Mouse (Mus musculus): Measurements from ENCODE around the gene Ogdh. TPM values are rescaled to one million over a fixed set of nuclear protein-coding genes. Genes with fewer than 3 reads are reported as not detected.

Gene Ogdh
- polyA plus RNA-seq, 1 experiment from 2014 or later: 99.9 TPM

- Histone ChIP-seq H3K9ac (peak within 1 kb of the TSS; percentile 79), H3K4me1 (peaks cover 13% of the 10 kb centered on the region), H3K9me3 (no peaks in the 10 kb centered on the region), H3K4me3 (peak within 1 kb of the TSS; percentile 89), H3K4me2 (replicated peaks) (peak within 1 kb of the TSS; percentile 72), H3K27me3 (no peaks in the 10 kb centered on the region), H3K36me3 (peaks cover 18% of the 10 kb centered on the region), H3K27ac (peak within 1 kb of the TSS; percentile 47)
- WGBS: under 1% methylated on average over 39 of the region's 39 CpGs
- ATAC-seq (ENCODE audit: insufficient number of reproducible peaks, insufficient read depth, low FRiP score, low TSS enrichment): peak; percentile 97
These were observed 16.9 kb upstream of the Ogdh start, which contains the start of gene Tmed4 for GRCm38 (mm10) chr11:6274387-6275093. Tmed4 (minus strand) TSS chr11:6274870.

DNA sequence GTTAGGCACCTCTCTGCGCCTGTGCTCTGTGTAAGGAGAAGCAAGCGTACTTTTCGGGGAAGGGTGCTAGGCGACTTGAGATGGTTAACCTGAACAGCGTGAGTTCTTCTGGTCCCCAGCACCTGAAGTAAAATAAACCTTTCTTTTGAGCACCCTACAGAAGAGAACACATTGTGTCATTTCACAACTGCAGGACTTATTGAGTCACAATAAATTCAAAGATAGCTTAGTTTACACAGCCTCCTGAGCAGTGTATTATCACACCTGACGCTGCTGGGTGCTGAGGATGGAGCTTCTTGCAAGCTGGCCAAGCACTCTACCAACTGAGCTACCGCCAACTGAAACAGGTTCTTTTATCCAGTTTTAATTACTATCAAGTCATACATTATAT, 16.3 kb upstream of the Ogdh start:
- Histone ChIP-seq H3K36me3 (peaks cover 18% of the 10 kb centered on the region), H3K27me3 (no peaks in the 10 kb centered on the region), H3K4me2 (replicated peaks) (peak overlapping the region; percentile 72), H3K4me3 (peak overlapping the region; percentile 89), H3K27ac (peak overlapping the region; percentile 47), H3K9ac (peak overlapping the region; percentile 79; the same call in 1 of the 2 replicates), H3K9me3 (no peaks in the 10 kb centered on the region), H3K4me1 (peaks cover 13% of the 10 kb centered on the region)
- 26% methylated on average over 7 of the region's 7 CpGs for WGBS
- peak; percentile 22; the same call in 1 of the 2 replicates for ATAC-seq (ENCODE audit: insufficient number of reproducible peaks, insufficient read depth, low FRiP score, low TSS enrichment)

- Histone ChIP-seq H3K27ac (no peak overlapping the region), H3K4me1 (peaks cover 13% of the 10 kb centered on the region), H3K9ac (no peak overlapping the region), H3K4me2 (replicated peaks) (no peak overlapping the region), H3K4me3 (no peak overlapping the region), H3K36me3 (peaks cover 10% of the 10 kb centered on the region), H3K27me3 (no peaks in the 10 kb centered on the region), H3K9me3 (no peaks in the 10 kb centered on the region)
- WGBS: 82% methylated on average over 3 of the region's 3 CpGs
- ATAC-seq (ENCODE audit: insufficient number of reproducible peaks, insufficient read depth, low FRiP score, low TSS enrichment): no peak
These were observed 15.0 kb upstream of the Ogdh start for GRCm38 (mm10) chr11:6276466-6276865.

DNA sequence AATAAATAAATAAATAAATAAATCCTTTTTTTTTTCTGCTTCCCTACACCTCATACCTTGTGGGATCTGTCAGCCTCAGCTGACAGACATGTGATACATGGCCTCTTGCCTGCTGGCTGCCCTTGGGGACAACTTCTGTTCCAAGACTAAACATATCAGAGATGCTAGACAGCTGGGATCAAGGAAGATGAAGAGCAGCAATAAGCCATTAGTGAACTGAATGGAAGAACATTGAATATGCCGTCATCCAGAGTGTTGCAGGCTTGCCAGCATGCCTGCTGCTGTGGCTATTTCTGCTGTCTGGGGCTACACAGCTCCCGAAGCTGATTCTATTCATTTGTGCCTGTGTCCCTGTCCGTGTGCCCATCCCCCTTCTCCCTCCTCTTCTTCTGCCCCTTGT, 8.5 kb upstream of the Ogdh start:
- Histone ChIP-seq H3K27ac (no peak overlapping the region), H3K36me3 (no peaks in the 10 kb centered on the region), H3K4me2 (replicated peaks) (no peak overlapping the region), H3K9me3 (no peaks in the 10 kb centered on the region), H3K4me1 (no peaks in the 10 kb centered on the region), H3K27me3 (no peaks in the 10 kb centered on the region), H3K4me3 (no peak overlapping the region), H3K9ac (no peak overlapping the region)
- ATAC-seq (ENCODE audit: insufficient number of reproducible peaks, insufficient read depth, low FRiP score, low TSS enrichment): no peak
- WGBS: 75% methylated on average over 3 of the region's 3 CpGs

DNA sequence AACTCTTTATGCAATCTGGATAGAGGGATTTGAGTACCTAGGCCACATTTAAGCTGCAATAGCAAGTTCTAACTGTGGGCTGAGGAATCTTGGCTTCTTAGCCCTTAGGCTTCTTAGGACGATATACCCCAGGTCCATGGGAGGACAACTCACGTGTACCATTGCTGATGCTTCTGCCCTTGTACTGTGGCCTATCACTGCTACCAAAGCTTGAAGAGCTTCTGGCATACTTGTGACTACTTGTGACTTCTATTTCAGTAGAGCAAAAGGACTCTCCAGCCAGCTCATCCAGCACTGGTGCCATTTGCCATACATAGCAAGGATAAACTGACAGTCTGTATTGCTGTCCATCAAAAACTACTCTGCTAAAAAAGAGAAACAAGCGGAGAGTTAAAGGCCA, 1.3 kb upstream of the Ogdh start:
- Histone ChIP-seq H3K4me1 (peaks cover 8% of the 10 kb centered on the region), H3K27ac (no peak overlapping the region), H3K27me3 (no peaks in the 10 kb centered on the region), H3K36me3 (no peaks in the 10 kb centered on the region), H3K4me3 (no peak overlapping the region), H3K9ac (no peak overlapping the region), H3K4me2 (replicated peaks) (no peak overlapping the region), H3K9me3 (no peaks in the 10 kb centered on the region)
- ATAC-seq (ENCODE audit: insufficient number of reproducible peaks, insufficient read depth, low FRiP score, low TSS enrichment): no peak
- WGBS: 88% methylated on average over 3 of the region's 3 CpGs

GRCm38 (mm10) chr11:6290883-6291282, 550 bp upstream of the Ogdh start:
- 35% methylated on average over 3 of the region's 3 CpGs for WGBS
- H3K27ac ChIP-seq: peak overlapping the region; percentile 83; the same call in 1 of the 2 replicates

GRCm38 (mm10) chr11:6292116-6292987, 919 bp downstream of the Ogdh start:
- H3K4me3 ChIP-seq: peak overlapping the region; percentile 63
- peak overlapping the region; percentile 78 for H3K4me2 ChIP-seq (replicated peaks)
- 17% methylated on average over 33 of the region's 33 CpGs for WGBS
- H3K36me3 ChIP-seq: peaks cover 6% of the 10 kb centered on the region
- no peaks in the 10 kb centered on the region for H3K27me3 ChIP-seq
- H3K4me1 ChIP-seq: peaks cover 8% of the 10 kb centered on the region
- peak; percentile 58 for ATAC-seq (ENCODE audit: insufficient number of reproducible peaks, insufficient read depth, low FRiP score, low TSS enrichment)
- no peaks in the 10 kb centered on the region for H3K9me3 ChIP-seq
- peak overlapping the region; percentile 83 for H3K27ac ChIP-seq
- peak overlapping the region; percentile 64 for H3K9ac ChIP-seq

More at GRCm38 (mm10) chr11:6290883-6291282, 550 bp upstream of the Ogdh start:
- Histone ChIP-seq H3K9ac (peak overlapping the region; percentile 64), H3K9me3 (no peaks in the 10 kb centered on the region), H3K4me3 (peak overlapping the region; percentile 63), H3K4me1 (peaks cover 8% of the 10 kb centered on the region), H3K27me3 (no peaks in the 10 kb centered on the region), H3K4me2 (replicated peaks) (peak overlapping the region; percentile 78), H3K36me3 (no peaks in the 10 kb centered on the region)
- no peak for ATAC-seq (ENCODE audit: insufficient number of reproducible peaks, insufficient read depth, low FRiP score, low TSS enrichment)

DNA sequence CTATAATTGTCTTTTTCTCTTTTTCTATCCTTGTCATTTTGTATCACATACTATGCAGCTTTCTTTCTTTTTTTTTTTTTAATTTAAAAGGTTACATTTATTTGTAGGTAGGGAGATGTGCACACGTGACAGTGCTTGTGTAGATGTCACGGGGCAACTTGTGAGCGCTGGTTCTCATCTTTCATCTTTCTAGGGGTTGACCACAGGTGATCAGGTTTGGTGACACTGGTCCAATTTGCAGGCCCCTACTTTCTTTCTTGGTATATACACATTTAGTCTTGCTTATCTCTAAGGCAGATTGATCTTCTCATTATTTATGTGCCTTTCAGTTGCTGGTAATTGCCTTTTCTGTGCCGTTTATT, 1.5 kb downstream of the Ogdh start:
- ATAC-seq (ENCODE audit: insufficient number of reproducible peaks, insufficient read depth, low FRiP score, low TSS enrichment): no peak
- no peaks in the 10 kb centered on the region for H3K9me3 ChIP-seq
- peak overlapping the region; percentile 63; the same call in 1 of the 2 replicates for H3K4me3 ChIP-seq
- no peak overlapping the region for H3K27ac ChIP-seq
- H3K4me2 ChIP-seq (replicated peaks): peak overlapping the region; percentile 78
- WGBS: 91% methylated on average over 4 of the region's 4 CpGs
- H3K27me3 ChIP-seq: no peaks in the 10 kb centered on the region
- H3K9ac ChIP-seq: no peak overlapping the region
- H3K4me1 ChIP-seq: peaks cover 8% of the 10 kb centered on the region
- H3K36me3 ChIP-seq: peaks cover 12% of the 10 kb centered on the region

DNA sequence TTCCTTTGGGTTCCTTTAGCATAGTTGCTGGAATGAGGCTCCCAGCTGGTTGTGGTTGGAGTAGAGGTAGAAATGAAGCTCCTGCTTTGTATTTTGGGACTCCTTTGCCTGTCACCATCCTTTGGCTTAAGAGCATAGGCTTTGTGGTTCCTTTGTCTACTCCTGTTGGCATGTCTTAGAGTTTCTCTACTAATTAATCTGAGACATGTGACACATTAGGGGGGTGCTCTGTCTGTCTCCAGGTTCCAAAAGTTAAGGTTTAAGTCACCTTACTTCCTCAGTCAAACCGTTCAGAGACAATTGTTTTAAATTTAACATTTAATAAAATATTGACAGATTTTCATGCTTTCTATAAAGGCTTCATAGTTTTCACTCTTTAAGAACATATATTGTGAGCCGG, 2.2 kb downstream of the Ogdh start:
- Histone ChIP-seq H3K27ac (no peak overlapping the region), H3K36me3 (peaks cover 18% of the 10 kb centered on the region), H3K9me3 (no peaks in the 10 kb centered on the region), H3K4me3 (no peak overlapping the region), H3K4me2 (replicated peaks) (no peak overlapping the region), H3K9ac (no peak overlapping the region), H3K4me1 (peaks cover 8% of the 10 kb centered on the region), H3K27me3 (no peaks in the 10 kb centered on the region)
- no peak for ATAC-seq (ENCODE audit: insufficient number of reproducible peaks, insufficient read depth, low FRiP score, low TSS enrichment)
- WGBS: 94% methylated on average over 2 of the region's 2 CpGs

- no peak overlapping the region for H3K4me3 ChIP-seq
- no peaks in the 10 kb centered on the region for H3K27me3 ChIP-seq
- 88% methylated on average over 4 of the region's 4 CpGs for WGBS
- peaks cover 27% of the 10 kb centered on the region for H3K36me3 ChIP-seq
- H3K4me1 ChIP-seq: peaks cover 8% of the 10 kb centered on the region
- no peaks in the 10 kb centered on the region for H3K9me3 ChIP-seq
- H3K4me2 ChIP-seq (replicated peaks): no peak overlapping the region
- no peak overlapping the region for H3K9ac ChIP-seq
- ATAC-seq (ENCODE audit: insufficient number of reproducible peaks, insufficient read depth, low FRiP score, low TSS enrichment): no peak
- no peak overlapping the region for H3K27ac ChIP-seq
These were observed 3.2 kb downstream of the Ogdh start for GRCm38 (mm10) chr11:6294632-6295031.

DNA sequence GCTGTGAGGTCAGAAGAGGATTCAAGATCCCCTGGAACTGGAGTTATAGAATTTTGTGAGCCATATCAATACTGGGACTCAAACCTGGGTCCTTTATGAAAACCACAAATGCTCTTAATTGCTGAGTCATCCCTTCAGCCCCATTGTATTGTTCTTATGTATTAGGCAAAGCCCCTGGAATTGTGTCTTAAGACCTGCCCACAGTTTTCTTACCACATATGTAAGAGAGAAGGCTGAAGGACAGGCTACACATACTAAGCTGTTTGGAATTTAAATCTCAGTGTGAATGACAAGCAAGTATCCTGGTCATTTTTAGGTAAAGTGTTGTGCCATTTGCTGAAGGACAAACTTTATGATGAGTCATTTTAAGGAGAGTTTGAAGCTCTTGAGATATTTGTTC, 4.6 kb downstream of the Ogdh start:
- Histone ChIP-seq H3K9ac (no peak overlapping the region), H3K4me3 (no peak overlapping the region), H3K36me3 (peaks cover 34% of the 10 kb centered on the region), H3K4me1 (peaks cover 5% of the 10 kb centered on the region), H3K9me3 (no peaks in the 10 kb centered on the region), H3K27ac (no peak overlapping the region), H3K4me2 (replicated peaks) (no peak overlapping the region), H3K27me3 (no peaks in the 10 kb centered on the region)
- ATAC-seq (ENCODE audit: insufficient number of reproducible peaks, insufficient read depth, low FRiP score, low TSS enrichment): no peak

GRCm38 (mm10) chr11:6299435-6299834, 8.0 kb downstream of the Ogdh start:
- Histone ChIP-seq H3K4me1 (no peaks in the 10 kb centered on the region), H3K9me3 (no peaks in the 10 kb centered on the region), H3K36me3 (peaks cover 47% of the 10 kb centered on the region), H3K27me3 (no peaks in the 10 kb centered on the region), H3K4me2 (replicated peaks) (no peak overlapping the region), H3K27ac (no peak overlapping the region), H3K9ac (no peak overlapping the region), H3K4me3 (no peak overlapping the region)
- 81% methylated on average over 2 of the region's 2 CpGs for WGBS
- no peak for ATAC-seq (ENCODE audit: insufficient number of reproducible peaks, insufficient read depth, low FRiP score, low TSS enrichment)

All from embryonic facial prominence, embryonic 12.5 days (tissue).